In genomic region chr7:56017761-56018160, GRCm38 (mm10) we compare ENCODE assay signal across 15 mouse cellular contexts. TPM values are rescaled to one million over a fixed set of nuclear protein-coding genes. Genes with fewer than 3 reads are reported as not detected.
DNase-seq lines count a peak whose midpoint lies in the region; ATAC-seq lines count a peak whose summit lies in the region.
"Had no signal": no experiment of that assay in that cellular context is flagged by ENCODE, and none has a peak within 500 bp of the region (broad histone marks: within the 10 kb centered on the region; RNA-seq: fewer than 3 reads in every experiment).

No protein-coding gene starts in this region.

- no peaks in the 10 kb centered on the region for H3K9me3 ChIP-seq in heart, embryonic 13.5 days
- H3K9me3 ChIP-seq in neural tube, embryonic 13.5 days = no peaks in the 10 kb centered on the region
- H3K9me3 ChIP-seq in liver, embryonic 15.5 days (replicated peaks) = no peaks in the 10 kb centered on the region
- H3K9me3 ChIP-seq: limb, embryonic 10.5 days had no signal

- H3K27ac ChIP-seq in heart, embryonic 13.5 days (replicated peaks) = no peak overlapping the region
- H3K27ac ChIP-seq in neural tube, embryonic 13.5 days (replicated peaks) = no peak overlapping the region
- H3K27ac ChIP-seq in liver, embryonic 15.5 days (replicated peaks) = peak overlapping the region; percentile 97
- H3K27ac ChIP-seq: limb, embryonic 10.5 days had no signal

- H3K9ac ChIP-seq in heart, embryonic 13.5 days = no peak overlapping the region
- H3K9ac ChIP-seq in neural tube, embryonic 13.5 days = no peak overlapping the region
- peak overlapping the region; percentile 97; the same call in 1 of the 2 replicates for H3K9ac ChIP-seq in liver, embryonic 15.5 days

- H3K4me2 ChIP-seq in heart, embryonic 13.5 days = peak overlapping the region; percentile 90; the same call in 1 of the 2 replicates
- peak overlapping the region; percentile 72 for H3K4me2 ChIP-seq in neural tube, embryonic 13.5 days
- H3K4me2 ChIP-seq in liver, embryonic 15.5 days = peak overlapping the region; percentile 86

- no peaks in the 10 kb centered on the region for H3K36me3 ChIP-seq in heart, embryonic 13.5 days
- 0 out of 2 replicates have a peak, but pooled peaks cover 6% of the 10 kb centered on the region for H3K36me3 ChIP-seq in neural tube, embryonic 13.5 days
- H3K36me3 ChIP-seq in liver, embryonic 15.5 days (replicated peaks) = no peaks in the 10 kb centered on the region
- H3K36me3 ChIP-seq: limb, embryonic 10.5 days had no signal

- DNase-seq in heart, adult 18-20 months = no peak
- no peak for DNase-seq in neural tube, embryonic 10.5 days (ENCODE audit: extremely low spot score, low spot score)
- no peak for DNase-seq in spleen, postnatal 10 days (ENCODE audit: low spot score in 2 of 2)
- DNase-seq in adrenal gland, postnatal 36 days = no peak
- DNase-seq in urinary bladder, postnatal 25 days (ENCODE audit: low spot score) = no peak
- DNase-seq: cerebellum, adult 2 months; heart, postnatal 36 days; kidney, adult 2 months; kidney, postnatal 4 days; right cerebral cortex, postnatal 25 days; thymus, adult 2 months had no signal

- 71% methylated on average over 3 of the region's 3 CpGs for WGBS in heart, embryonic 13.5 days
- 82% methylated on average over 3 of the region's 3 CpGs for WGBS in neural tube, embryonic 13.5 days
- WGBS in liver, embryonic 15.5 days (ENCODE audit: insufficient replicate concordance) = 53% methylated on average over 3 of the region's 3 CpGs

- no peaks in the 10 kb centered on the region for H3K27me3 ChIP-seq in heart, embryonic 13.5 days (replicated peaks)
- no peaks in the 10 kb centered on the region for H3K27me3 ChIP-seq in neural tube, embryonic 13.5 days
- no peaks in the 10 kb centered on the region for H3K27me3 ChIP-seq in liver, embryonic 15.5 days

- H3K4me3 ChIP-seq in heart, embryonic 13.5 days = no peak overlapping the region
- H3K4me3 ChIP-seq in neural tube, embryonic 13.5 days = no peak overlapping the region
- peak overlapping the region; percentile 91 for H3K4me3 ChIP-seq in liver, embryonic 15.5 days (replicated peaks)

- H3K4me1 ChIP-seq in heart, embryonic 13.5 days = peaks cover 12% of the 10 kb centered on the region
- peaks cover 17% of the 10 kb centered on the region for H3K4me1 ChIP-seq in neural tube, embryonic 13.5 days (replicated peaks)
- peaks cover 62% of the 10 kb centered on the region for H3K4me1 ChIP-seq in liver, embryonic 15.5 days (replicated peaks)

- no peak for ATAC-seq in heart, embryonic 13.5 days (ENCODE audit: extremely low read depth, insufficient number of reproducible peaks, low FRiP score, low TSS enrichment)
- ATAC-seq in neural tube, embryonic 13.5 days (ENCODE audit: low read depth) = no peak
- no peak for ATAC-seq in liver, embryonic 15.5 days (ENCODE audit: insufficient read depth)

RNA-seq across cellular contexts. Expression of gene Nipa1, which starts 2.0 kb away (rescaled TPM):
- 3.6 and 4.6 TPM in 2 replicates for polyA plus RNA-seq in heart, embryonic 13.5 days (2015; fragmentation: Nextera tagmentation; extraction: Ambion mirVana)
- total RNA-seq in heart, adult 18-20 months (2021) = 1 to 10 TPM; 7.7 to 7.9 TPM
- polyA plus RNA-seq in neural tube, embryonic 13.5 days (2015; fragmentation: Nextera tagmentation; extraction: Ambion mirVana) = 23.4 and 25.9 TPM in 2 replicates
- polyA plus RNA-seq in liver, embryonic 15.5 days (2015; fragmentation: Nextera tagmentation; extraction: Ambion mirVana) = 13.6 and 15.4 TPM in 2 replicates
- 1 to 10 TPM; 6.2 to 8.4 TPM for total RNA-seq in adrenal gland, postnatal 36 days (2021)

RNA-seq across cellular contexts. Expression of gene Herc2, which starts 32.2 kb away (rescaled TPM):
- polyA plus RNA-seq in heart, embryonic 13.5 days (2015; fragmentation: Nextera tagmentation; extraction: Ambion mirVana) = 14.3 and 15.8 TPM in 2 replicates
- total RNA-seq in heart, adult 18-20 months (2021) = 10 to 100 TPM; 37.6 to 38.2 TPM
- polyA plus RNA-seq in neural tube, embryonic 13.5 days (2015; fragmentation: Nextera tagmentation; extraction: Ambion mirVana) = 41.3 and 48.2 TPM in 2 replicates
- polyA plus RNA-seq in liver, embryonic 15.5 days (2015; fragmentation: Nextera tagmentation; extraction: Ambion mirVana) = 14.2 and 15.5 TPM in 2 replicates
- 10 to 100 TPM; 64.1 to 82.4 TPM for total RNA-seq in adrenal gland, postnatal 36 days (2021)

RNA-seq across cellular contexts. Expression of gene Nipa2, which starts 55.5 kb away (rescaled TPM):
- polyA plus RNA-seq in heart, embryonic 13.5 days (2015; fragmentation: Nextera tagmentation; extraction: Ambion mirVana) = 35.3 and 36.2 TPM in 2 replicates
- total RNA-seq in heart, adult 18-20 months (2021) = 10 to 100 TPM; 38.8 to 40.0 TPM
- polyA plus RNA-seq in neural tube, embryonic 13.5 days (2015; fragmentation: Nextera tagmentation; extraction: Ambion mirVana) = 40.3 and 42.0 TPM in 2 replicates
- polyA plus RNA-seq in liver, embryonic 15.5 days (2015; fragmentation: Nextera tagmentation; extraction: Ambion mirVana) = 21.0 and 23.6 TPM in 2 replicates
- total RNA-seq in adrenal gland, postnatal 36 days (2021) = 10 to 100 TPM; 51.6 to 57.7 TPM
